Comparison of ENCODE assay signal across 13 mouse cellular contexts in genomic region chr4:132490273-132491010, GRCm38 (mm10).
"Had no signal": no experiment of that assay in that cellular context is flagged by ENCODE, and none has a peak within 500 bp of the region (broad histone marks: within the 10 kb centered on the region; RNA-seq: fewer than 3 reads in every experiment).

No protein-coding gene starts in this region.

- H3K27ac ChIP-seq: left cerebral cortex, adult 2 months; limb, embryonic 10.5 days; liver, embryonic 14.5 days; midbrain, embryonic 13.5 days; neural tube, embryonic 13.5 days; stomach, embryonic 15.5 days had no signal

- H3K4me3 ChIP-seq: left cerebral cortex, adult 2 months; limb, embryonic 10.5 days; midbrain, embryonic 13.5 days; neural tube, embryonic 13.5 days; stomach, embryonic 15.5 days had no signal

- H3K9ac ChIP-seq: liver, embryonic 14.5 days; midbrain, embryonic 13.5 days; neural tube, embryonic 13.5 days; stomach, embryonic 15.5 days had no signal

- H3K27me3 ChIP-seq: midbrain, embryonic 13.5 days; neural tube, embryonic 13.5 days; stomach, embryonic 15.5 days had no signal

- ATAC-seq: midbrain, embryonic 13.5 days had no signal

- H3K4me2 ChIP-seq: midbrain, embryonic 13.5 days; neural tube, embryonic 13.5 days; stomach, embryonic 15.5 days had no signal

- H3K9me3 ChIP-seq: limb, embryonic 10.5 days; midbrain, embryonic 13.5 days; neural tube, embryonic 13.5 days; stomach, embryonic 15.5 days had no signal

- H3K4me1 ChIP-seq: midbrain, embryonic 13.5 days; stomach, embryonic 15.5 days had no signal

- DNase-seq: kidney, adult 18-20 months; kidney, postnatal 14 days; lung, adult 18-20 months; lung, postnatal 36 days; right cerebral cortex, postnatal 14 days; thymus, adult 2 months; thymus, postnatal 25 days had no signal
